Mouse (Mus musculus) G1E (cell line): ENCODE data around the gene Glmn.

Experiments used
- CTCF ChIP-seq: IDR thresholded peaks from 2 replicates; pipeline ENCODE4 v1.5.1; 2012; ENCODE audit warnings: low read depth, low read length, inconsistent platforms, mixed read lengths
- GATA1 ChIP-seq: IDR thresholded peaks from 2 replicates; pipeline ENCODE4 v1.6.1; 2012; ENCODE audit warnings: borderline replicate concordance, low read length, inconsistent platforms, mixed read lengths
- TAL1 ChIP-seq: conservative IDR thresholded peaks from 2 replicates; pipeline ENCODE4 v1.6.1; 2012; ENCODE audit warnings: low read depth, low read length, inconsistent platforms, mixed read lengths

DNA sequence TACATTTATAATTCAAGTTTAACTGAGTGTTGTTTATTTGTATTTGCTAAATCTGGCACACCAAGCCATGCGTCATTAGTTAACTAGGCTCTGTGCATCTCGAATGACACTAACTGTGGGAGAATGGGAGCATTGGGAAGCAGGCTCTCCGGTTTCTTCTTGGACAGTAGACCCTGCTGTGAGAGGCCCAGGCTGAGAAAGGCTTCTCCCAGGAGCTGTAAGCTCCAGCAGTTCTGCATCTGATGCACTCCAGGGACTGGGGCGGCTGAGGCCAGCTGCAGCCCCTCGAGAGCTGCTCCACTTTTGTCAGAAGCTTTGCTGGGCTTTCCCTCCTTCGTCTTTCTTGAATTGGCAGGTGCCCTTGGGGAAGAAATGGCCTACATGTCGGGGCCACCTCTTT lies 56.0 kb downstream of the Glmn start:
- TF ChIP-seq CTCF (no peak), GATA1 (no peak), TAL1 (no peak)
